Mouse (Mus musculus) forebrain, embryonic 16.5 days (tissue): ENCODE results near the gene Slc39a8. TPM values are rescaled to one million over a fixed set of nuclear protein-coding genes. Genes with fewer than 3 reads are reported as not detected.

Source experiments
- ATAC-seq: fragments of 200-750 bp; cut with Nextera tagmentation; 2 replicates; pipeline ENCODE4 v1.8.0; 2017; ENCODE audit warnings: mild to moderate bottlenecking, moderate library complexity
- H3K27ac ChIP-seq: fragments of 300-500 bp; sonication (generic); 2 replicates; pipeline ENCODE4 v1.5.1; 2014; ENCODE audit warnings: low read length, control low read depth
- H3K27me3 ChIP-seq: fragments of 300-500 bp; sonication (generic); replicated peaks from 2 replicates; pipeline ENCODE4 v1.6.1; 2014; ENCODE audit warnings: low read length; ENCODE audit not compliant: control insufficient read depth, insufficient read depth
- H3K36me3 ChIP-seq: fragments of 300-500 bp; sonication (generic); 2 replicates; pipeline ENCODE4 v1.6.1; 2014; ENCODE audit not compliant: control insufficient read depth, insufficient read depth
- H3K4me1 ChIP-seq: fragments of 300-500 bp; sonication (generic); replicated peaks from 2 replicates; pipeline ENCODE4 v1.6.1; 2014; ENCODE audit warnings: low read length; ENCODE audit not compliant: control insufficient read depth, insufficient read depth
- H3K4me2 ChIP-seq: fragments of 300-500 bp; sonication (generic); 2 replicates; pipeline ENCODE4 v1.6.1; 2014; ENCODE audit warnings: mild to moderate bottlenecking, low read length, control low read depth
- H3K4me3 ChIP-seq: fragments of 300-500 bp; sonication (generic); replicated peaks from 2 replicates; pipeline ENCODE4 v1.5.1; 2014; ENCODE audit warnings: mild to moderate bottlenecking, low read length, control low read depth
- H3K9ac ChIP-seq: fragments of 300-500 bp; sonication (generic); replicated peaks from 2 replicates; pipeline ENCODE4 v1.6.1; 2014; ENCODE audit warnings: low read depth, low read length, control low read depth
- H3K9me3 ChIP-seq: fragments of 300-500 bp; sonication (generic); 2 replicates; pipeline ENCODE4 v1.6.1; 2016; ENCODE audit warnings: low read length; ENCODE audit not compliant: control insufficient read depth
- WGBS: fragments of 180-500 bp; shearing (Covaris S2); extraction: QIAGEN DNeasy Blood & Tissue Kit; methylation state at CpG from one replicate; pipeline ENCODE4 v1.1.7; 2014; 5-methylcytosine and 5-hydroxymethylcytosine counted together
- polyA plus RNA-seq: library from polyadenylated mRNA; unstranded; fragments of >200 nt; fragmentation: Nextera tagmentation; extraction: Ambion mirVana; gene quantifications from 2 replicates; pipeline ENCODE4 v1.2.1, GENCODE M21; 2015

The Slc39a8 gene
- polyA plus RNA-seq, 1 experiment from 2014 or later = 8.7 TPM

DNA sequence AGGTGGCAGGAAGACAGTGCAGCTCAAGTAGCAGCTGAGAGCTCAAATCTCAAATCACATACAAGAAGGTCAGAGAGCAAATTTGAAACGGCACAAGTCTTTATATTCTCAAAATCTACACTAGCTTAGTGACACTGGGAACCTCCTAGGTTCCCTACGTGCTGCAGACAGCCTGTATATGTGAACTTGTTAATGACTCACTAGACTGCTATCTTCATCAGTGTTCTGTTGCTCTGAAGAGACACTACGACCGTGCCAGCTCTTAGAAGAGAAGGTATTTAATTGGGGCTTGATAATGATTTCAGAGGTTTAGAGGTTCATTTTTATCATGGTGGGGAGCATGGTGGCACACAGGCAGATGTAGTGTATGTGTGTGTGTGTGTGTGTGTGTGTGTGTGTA, 94.2 kb downstream of the Slc39a8 start:
- H3K27me3 ChIP-seq = no peaks in the 10 kb centered on the region
- no peak overlapping the region for H3K4me3 ChIP-seq
- no peaks in the 10 kb centered on the region for H3K9me3 ChIP-seq
- H3K4me2 ChIP-seq = no peak overlapping the region
- WGBS = 69% methylated on average over 4 of the region's 4 CpGs
- H3K9ac ChIP-seq = no peak overlapping the region
- no peak overlapping the region for H3K27ac ChIP-seq
- ATAC-seq = peak; percentile 29; the same call in 1 of the 2 replicates
- H3K4me1 ChIP-seq = peaks cover 5% of the 10 kb centered on the region; the same call in 1 of the 2 replicates
- H3K36me3 ChIP-seq = no peaks in the 10 kb centered on the region

DNA sequence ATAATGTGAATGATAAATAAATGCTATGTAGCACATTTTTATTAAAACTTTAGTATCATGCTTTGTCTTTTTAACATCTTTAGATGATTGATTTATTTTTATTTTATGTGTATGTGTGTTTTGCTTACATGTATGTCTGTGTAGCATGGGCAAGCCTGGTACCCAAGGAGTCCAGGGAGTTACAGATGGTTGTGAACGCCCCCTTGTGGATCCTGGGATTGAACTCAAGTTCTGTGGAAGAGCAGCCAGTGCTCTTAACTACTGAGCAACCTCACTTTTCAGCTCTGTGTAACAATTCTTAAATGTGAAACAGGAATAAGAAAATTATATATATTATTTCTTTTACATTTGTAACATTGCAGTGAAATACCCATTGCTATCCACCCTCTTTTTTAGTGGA, 101.7 kb downstream of the Slc39a8 start:
- Histone ChIP-seq H3K4me1 (no peaks in the 10 kb centered on the region), H3K36me3 (no peaks in the 10 kb centered on the region), H3K4me2 (no peak overlapping the region), H3K9ac (no peak overlapping the region), H3K9me3 (no peaks in the 10 kb centered on the region), H3K27me3 (no peaks in the 10 kb centered on the region), H3K4me3 (no peak overlapping the region), H3K27ac (no peak overlapping the region)
- ATAC-seq = no peak
- whole genome bisulfite sequencing = 38% methylated on average over 1 of the region's 1 CpGs

DNA sequence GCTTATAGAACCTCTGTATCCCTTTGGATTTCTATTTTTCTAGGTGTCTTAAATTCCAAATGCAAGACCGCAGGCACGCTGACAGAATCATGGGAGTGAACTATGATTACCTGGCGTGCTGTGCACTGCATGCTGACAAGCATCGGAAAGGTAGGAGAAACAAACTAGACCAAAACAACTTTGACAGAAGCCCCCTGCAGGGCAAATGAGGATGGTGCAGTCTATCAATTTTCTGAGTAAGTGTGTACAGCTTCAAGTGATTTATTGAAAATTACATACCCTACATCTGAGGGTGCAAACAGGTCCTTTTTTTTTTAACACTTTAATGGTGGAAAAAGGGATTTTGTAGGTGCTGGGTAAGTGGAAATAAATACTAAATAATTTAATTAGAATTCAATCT, 103.1 kb downstream of the Slc39a8 start:
- no peak overlapping the region for H3K4me2 ChIP-seq
- WGBS = 81% methylated on average over 4 of the region's 4 CpGs
- ATAC-seq = no peak

DNA sequence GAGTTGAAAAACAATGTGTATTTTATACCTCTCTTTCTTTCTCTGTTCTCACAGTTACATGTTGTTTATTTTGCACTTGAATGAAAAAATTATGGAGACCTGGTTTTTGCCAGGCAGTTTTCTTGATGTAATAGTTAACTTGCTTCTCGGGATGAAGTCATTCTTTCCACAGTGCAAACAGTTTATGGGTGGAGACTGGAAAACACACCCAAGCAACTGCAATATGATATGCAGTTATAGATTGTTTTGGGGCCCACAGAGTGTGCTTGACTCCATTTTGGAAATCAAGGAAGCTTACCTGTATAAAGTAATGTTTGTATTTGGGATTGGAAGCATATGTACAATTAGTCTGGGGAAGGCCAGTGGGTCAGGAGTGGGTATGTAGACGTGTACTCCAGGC, 112.4 kb downstream of the Slc39a8 start:
- H3K36me3 ChIP-seq = no peaks in the 10 kb centered on the region
- H3K4me3 ChIP-seq = no peak overlapping the region
- 84% methylated on average over 2 of the region's 2 CpGs for WGBS
- no peak overlapping the region for H3K27ac ChIP-seq
- H3K9me3 ChIP-seq = no peaks in the 10 kb centered on the region
- H3K4me1 ChIP-seq = no peaks in the 10 kb centered on the region
- H3K4me2 ChIP-seq = no peak overlapping the region
- H3K9ac ChIP-seq = no peak overlapping the region
- no peak for ATAC-seq
- no peaks in the 10 kb centered on the region for H3K27me3 ChIP-seq

More for the DNA sequence above, 103.1 kb downstream of the Slc39a8 start:
- H3K36me3 ChIP-seq = no peaks in the 10 kb centered on the region
- no peaks in the 10 kb centered on the region for H3K9me3 ChIP-seq
- H3K9ac ChIP-seq = no peak overlapping the region
- H3K4me1 ChIP-seq = no peaks in the 10 kb centered on the region
- H3K27ac ChIP-seq = no peak overlapping the region
- no peaks in the 10 kb centered on the region for H3K27me3 ChIP-seq
- no peak overlapping the region for H3K4me3 ChIP-seq

Other genes with a start within 250 kb of the Slc39a8 start
- 6.6 and 7.1 TPM in 2 replicates for gene Nfkb1, start 133.7 kb upstream of the Slc39a8 start, polyA plus RNA-seq